Mouse (Mus musculus) adrenal gland, postnatal 25 days (tissue): ENCODE results near the gene Gng3. TPM values are rescaled to one million over a fixed set of nuclear protein-coding genes. Genes with fewer than 3 reads are reported as not detected.

ENCODE experiments used
- DNase-seq: peaks from one replicate; pipeline ENCODE4 v3.0.0; 2021; ENCODE audit warnings: mixed read lengths
- microRNA-seq, 2 experiments: library from miRNA; unstranded; fragments of <30 nt; microRNA quantifications; one replicate each; pipeline ENCODE4 v1.2.0; 2021
- total RNA-seq: library from RNA; stranded (reverse); gene quantifications from 2 replicates; pipeline ENCODE4 v1.2.3, GENCODE M21; 2021

The Gng3 gene
- total RNA-seq, 1 experiment from 2014 or later: 6.1 TPM

GRCm38 (mm10) chr19:8803879-8804660 lies 34.9 kb downstream of the Gng3 start:
- no peak for DNase-seq

- DNase-seq: no peak
These were observed 35.7 kb downstream of the Gng3 start for GRCm38 (mm10) chr19:8803204-8803780.

GRCm38 (mm10) chr19:8802130-8802821 lies 36.7 kb downstream of the Gng3 start, which contains the start of gene Zbtb3:
Gene Zbtb3 (plus strand): TSS chr19:8802555.
- DNase-seq: peak; percentile 86

- no peak for DNase-seq
These were observed 40.1 kb downstream of the Gng3 start for GRCm38 (mm10) chr19:8798947-8799315.

DNA sequence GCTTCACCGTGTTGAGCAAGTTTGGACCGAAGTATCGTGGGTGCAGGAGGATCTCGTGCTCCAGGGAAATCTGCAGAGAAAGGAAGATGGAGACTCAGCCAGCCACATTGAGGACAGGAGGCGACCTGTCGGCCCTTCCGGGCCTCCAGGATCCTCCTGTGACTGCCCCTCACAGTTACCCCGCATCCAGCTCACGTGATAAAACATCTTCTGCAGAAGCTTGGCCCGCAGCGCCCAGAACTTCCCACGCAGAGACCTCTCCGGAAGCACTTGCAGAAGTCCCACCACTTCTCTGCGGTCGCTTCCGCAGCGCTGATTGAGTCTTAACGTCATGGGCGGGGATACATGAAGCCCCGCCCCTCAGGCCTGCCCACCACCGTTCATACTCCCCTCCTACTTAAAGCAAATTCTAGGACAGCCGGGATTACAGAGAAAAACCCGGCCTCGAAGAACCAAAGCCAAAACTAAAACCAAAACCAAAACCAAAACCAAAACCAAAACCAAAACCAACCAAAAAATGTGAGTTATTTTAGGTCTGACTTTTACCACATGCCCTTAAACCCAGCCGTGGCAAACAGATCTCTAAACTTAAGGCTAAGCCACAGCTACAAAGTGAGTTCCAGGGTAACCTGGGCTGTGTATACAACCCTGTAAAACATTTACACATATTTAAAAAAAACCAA lies 40.6 kb downstream of the Gng3 start, which contains the start of gene Polr2g:
Gene Polr2g (minus strand): TSS at position 314 of the 683 bp plus-strand sequence.
- DNase-seq: peak; percentile 89

DNA sequence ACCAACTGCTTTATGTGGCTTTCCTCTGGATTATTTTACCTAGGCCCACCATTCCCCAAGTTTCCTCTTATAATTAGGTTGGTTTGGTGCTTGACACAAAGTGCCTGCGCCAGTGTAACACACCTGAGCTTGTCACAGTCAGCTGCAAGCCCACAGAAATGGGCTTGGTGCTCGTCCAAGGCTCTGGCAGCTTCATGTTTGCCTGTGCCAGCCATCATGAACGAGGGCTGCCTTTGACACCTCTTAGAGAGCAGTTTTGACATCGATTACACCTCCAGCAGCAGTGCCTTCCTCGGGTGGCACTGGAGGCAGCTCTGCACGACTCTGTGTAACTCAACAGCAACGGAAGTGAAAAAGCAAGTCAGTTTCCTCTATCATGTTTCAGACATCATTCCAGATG lies 48.8 kb downstream of the Gng3 start:
- DNase-seq: no peak

DNA sequence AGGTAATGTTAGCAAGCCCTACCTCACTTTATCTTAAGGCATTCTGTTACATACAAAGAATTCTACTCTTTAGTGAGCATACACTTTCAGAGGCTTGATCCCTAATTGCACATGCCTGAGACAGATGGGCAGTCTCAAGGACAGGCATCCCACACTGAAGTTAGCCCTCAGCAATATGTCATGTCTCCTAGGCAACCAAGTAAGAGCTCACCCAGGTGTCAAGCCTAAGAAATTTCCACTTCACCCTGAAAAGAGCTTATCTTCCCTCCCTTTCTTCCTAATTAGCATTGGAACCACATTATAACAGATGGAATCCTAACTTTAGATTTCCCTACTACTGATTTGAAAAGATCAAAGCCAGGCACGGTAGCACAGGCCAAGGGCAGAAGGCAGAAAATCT lies 49.8 kb downstream of the Gng3 start:
- DNase-seq: no peak

GRCm38 (mm10) chr19:8788521-8788920 lies 50.5 kb downstream of the Gng3 start:
- DNase-seq: no peak

Small RNA genes within 50 kb of the gene (microRNA-seq; reads per million reads assigned to microRNA genes)
- gene Mir5136: 0 to 0.71 reads per million in 2 experiments

Other genes starting within 250 kb of the Gng3 start
- 0.24 TPM in 1 of 2 replicates, not detected in the other for gene Slc22a8, start 247.9 kb downstream of the Gng3 start, total RNA-seq
- not detected in 2 replicates for gene Slc22a6, start 221.2 kb downstream of the Gng3 start, total RNA-seq
- 1.6 and 2.4 TPM in 2 replicates for gene Chrm1, start 175.4 kb downstream of the Gng3 start, total RNA-seq
- 269 and 403 TPM in 2 replicates for gene Slc3a2, start 115.8 kb downstream of the Gng3 start, total RNA-seq
- gene Wdr74, start 103.4 kb downstream of the Gng3 start, total RNA-seq: 52.0 and 57.7 TPM in 2 replicates
- 2.6 and 2.8 TPM in 2 replicates for gene 1700092M07Rik, start 98.5 kb downstream of the Gng3 start, total RNA-seq
- gene Stx5a, start 97.8 kb downstream of the Gng3 start, total RNA-seq: 92.3 and 106 TPM in 2 replicates
- 128 and 179 TPM in 2 replicates for gene Nxf1, start 82.1 kb downstream of the Gng3 start, total RNA-seq
- 122 and 123 TPM in 2 replicates for gene Tmem223, start 68.2 kb downstream of the Gng3 start, total RNA-seq
- gene Tmem179b, start 64.7 kb downstream of the Gng3 start, total RNA-seq: 56.4 and 75.9 TPM in 2 replicates
- gene Taf6l, start 52.8 kb downstream of the Gng3 start, total RNA-seq: 15.1 and 23.1 TPM in 2 replicates
- 96.3 and 103 TPM in 2 replicates for gene Polr2g, start 40.6 kb downstream of the Gng3 start, total RNA-seq
- gene Zbtb3, start 36.6 kb downstream of the Gng3 start, total RNA-seq: 2.4 and 3.9 TPM in 2 replicates
- gene Ttc9c, start 19.9 kb downstream of the Gng3 start, total RNA-seq: 32.7 and 41.1 TPM in 2 replicates
- 72.0 and 83.0 TPM in 2 replicates for gene Hnrnpul2, start 19.2 kb downstream of the Gng3 start, total RNA-seq
- 23.5 TPM in 1 of 2 replicates, not detected in the other for gene AC129217.1, start 9.4 kb downstream of the Gng3 start, total RNA-seq
- gene Bscl2, start 1.7 kb downstream of the Gng3 start, total RNA-seq: 139 and 169 TPM in 2 replicates
- gene Lrrn4cl, start 11.6 kb upstream of the Gng3 start, total RNA-seq: 1.4 and 1.8 TPM in 2 replicates
- 206 and 217 TPM in 2 replicates for gene Ubxn1, start 32.3 kb upstream of the Gng3 start, total RNA-seq
- gene Uqcc3, start 41.7 kb upstream of the Gng3 start, total RNA-seq: 70.0 and 72.2 TPM in 2 replicates
- 5.9 and 23.7 TPM in 2 replicates for gene Lbhd1, start 44.5 kb upstream of the Gng3 start, total RNA-seq
- gene Gm49403, start 44.7 kb upstream of the Gng3 start, total RNA-seq: not detected in 2 replicates
- gene 1810009A15Rik, start 49.7 kb upstream of the Gng3 start, total RNA-seq: 48.8 and 57.4 TPM in 2 replicates
- not detected in 2 replicates for gene Gm49416, start 49.7 kb upstream of the Gng3 start, total RNA-seq
- gene Ints5, start 53.8 kb upstream of the Gng3 start, total RNA-seq: 23.5 and 26.7 TPM in 2 replicates
- 196 and 200 TPM in 2 replicates for gene Ganab, start 58.9 kb upstream of the Gng3 start, total RNA-seq
- gene B3gat3, start 81.2 kb upstream of the Gng3 start, total RNA-seq: 58.5 and 60.9 TPM in 2 replicates
- 33.4 and 33.8 TPM in 2 replicates for gene Rom1, start 90.2 kb upstream of the Gng3 start, total RNA-seq
- gene Eml3, start 90.4 kb upstream of the Gng3 start, total RNA-seq: 57.2 and 67.5 TPM in 2 replicates
- gene Mta2, start 102.7 kb upstream of the Gng3 start, total RNA-seq: 98.6 and 104 TPM in 2 replicates
- gene Tut1, start 114.7 kb upstream of the Gng3 start, total RNA-seq: 23.1 and 23.6 TPM in 2 replicates
- gene Eef1g, start 127.8 kb upstream of the Gng3 start, total RNA-seq: 327 and 416 TPM in 2 replicates
- 93.0 and 106 TPM in 2 replicates for gene Ahnak, start 150.1 kb upstream of the Gng3 start, total RNA-seq
- not detected in 2 replicates for gene Scgb1a1, start 248.8 kb upstream of the Gng3 start, total RNA-seq